Mouse (Mus musculus) intestine, postnatal 0 days (tissue): ENCODE results near the gene Coro6. TPM values are rescaled to one million over a fixed set of nuclear protein-coding genes. Genes with fewer than 3 reads are reported as not detected.

ENCODE experiments used
- ATAC-seq: fragments of 200-750 bp; cut with Nextera tagmentation; 2 replicates; pipeline ENCODE4 v1.8.0; 2017; ENCODE audit warnings: mild to moderate bottlenecking, moderate TSS enrichment, moderate library complexity
- H3K27ac ChIP-seq: fragments of 300-500 bp; sonication (generic); 2 replicates; pipeline ENCODE4 v1.5.1; 2014; ENCODE audit warnings: mild to moderate bottlenecking, low read depth, low read length, moderate library complexity
- H3K27me3 ChIP-seq: fragments of 300-500 bp; sonication (generic); replicated peaks from 2 replicates; pipeline ENCODE4 v1.6.1; 2014; ENCODE audit warnings: low read length, mixed read lengths; ENCODE audit not compliant: control insufficient read depth, insufficient read depth
- H3K36me3 ChIP-seq: fragments of 300-500 bp; sonication (generic); 2 replicates; pipeline ENCODE4 v1.6.1; 2014; ENCODE audit warnings: mild to moderate bottlenecking, moderate library complexity; ENCODE audit not compliant: control insufficient read depth, insufficient read depth
- H3K4me1 ChIP-seq: fragments of 300-500 bp; sonication (generic); replicated peaks from 2 replicates; pipeline ENCODE4 v1.6.1; 2014; ENCODE audit warnings: antibody characterized with exemption, low read length, mixed read lengths; ENCODE audit not compliant: control insufficient read depth, insufficient read depth
- H3K4me2 ChIP-seq: fragments of 300-500 bp; sonication (generic); replicated peaks from 2 replicates; pipeline ENCODE4 v1.6.1; 2014; ENCODE audit warnings: low read depth, mild to moderate bottlenecking, moderate library complexity
- H3K4me3 ChIP-seq: fragments of 300-500 bp; sonication (generic); 2 replicates; pipeline ENCODE4 v1.5.1; 2014; ENCODE audit warnings: low read depth, low read length
- H3K9ac ChIP-seq: fragments of 300-500 bp; sonication (generic); 2 replicates; pipeline ENCODE4 v1.6.1; 2014; ENCODE audit warnings: mild to moderate bottlenecking, low read depth, low read length
- H3K9me3 ChIP-seq: fragments of 300-500 bp; sonication (generic); 2 replicates; pipeline ENCODE4 v1.6.1; 2016; ENCODE audit warnings: mixed run types; ENCODE audit not compliant: control insufficient read depth
- CTCF ChIP-seq: sonication (generic); IDR thresholded peaks from 2 replicates; pipeline ENCODE4 v1.5.1; 2016; ENCODE audit warnings: low read depth, mild to moderate bottlenecking, control low read depth, antibody characterized with exemption, moderate library complexity
- WGBS: fragments of 180-500 bp; shearing (Covaris S2); extraction: QIAGEN DNeasy Blood & Tissue Kit; methylation state at CpG from one replicate; pipeline ENCODE4 v1.1.7; 2014; 5-methylcytosine and 5-hydroxymethylcytosine counted together
- polyA plus RNA-seq: library from polyadenylated mRNA; unstranded; fragments of >200 nt; fragmentation: Nextera tagmentation; extraction: Ambion mirVana; gene quantifications from 2 replicates; pipeline ENCODE4 v1.2.1, GENCODE M21; 2015

Gene Coro6
- polyA plus RNA-seq, 1 experiment from 2014 or later: 0.18 TPM

- Histone ChIP-seq H3K4me3 (no peak overlapping the region), H3K9me3 (no peaks in the 10 kb centered on the region), H3K27me3 (no peaks in the 10 kb centered on the region), H3K36me3 (peaks cover 74% of the 10 kb centered on the region), H3K4me2 (no peak overlapping the region), H3K4me1 (peaks cover 23% of the 10 kb centered on the region), H3K27ac (no peak overlapping the region), H3K9ac (no peak overlapping the region)
- no peak for TF ChIP-seq CTCF
- no peak for ATAC-seq
- WGBS: 84% methylated on average over 6 of the region's 6 CpGs
Measured at GRCm38 (mm10) chr11:77502481-77502880, 40.3 kb downstream of the Coro6 start.

- no peak for ATAC-seq
Measured at GRCm38 (mm10) chr11:77503511-77503910, 41.3 kb downstream of the Coro6 start.

GRCm38 (mm10) chr11:77504377-77504776 is 42.2 kb downstream of the Coro6 start:
- Histone ChIP-seq H3K27me3 (no peaks in the 10 kb centered on the region), H3K4me2 (no peak overlapping the region), H3K36me3 (peaks cover 62% of the 10 kb centered on the region), H3K9me3 (no peaks in the 10 kb centered on the region), H3K9ac (no peak overlapping the region), H3K27ac (peak overlapping the region; percentile 94), H3K4me1 (peaks cover 15% of the 10 kb centered on the region), H3K4me3 (no peak overlapping the region)
- ATAC-seq: no peak
- TF ChIP-seq CTCF: no peak
- 91% methylated on average over 19 of the region's 19 CpGs for WGBS

More at GRCm38 (mm10) chr11:77503511-77503910, 41.3 kb downstream of the Coro6 start:
- H3K27me3 ChIP-seq: no peaks in the 10 kb centered on the region
- H3K4me3 ChIP-seq: no peak overlapping the region
- no peak for TF ChIP-seq CTCF
- peaks cover 71% of the 10 kb centered on the region for H3K36me3 ChIP-seq
- WGBS: 69% methylated on average over 3 of the region's 3 CpGs
- H3K9ac ChIP-seq: no peak overlapping the region
- no peaks in the 10 kb centered on the region for H3K9me3 ChIP-seq
- H3K4me2 ChIP-seq: no peak overlapping the region
- peaks cover 16% of the 10 kb centered on the region for H3K4me1 ChIP-seq
- peak overlapping the region; percentile 94; the same call in 1 of the 2 replicates for H3K27ac ChIP-seq

- H3K4me1 ChIP-seq: peaks cover 15% of the 10 kb centered on the region
- no peaks in the 10 kb centered on the region for H3K27me3 ChIP-seq
- no peak overlapping the region for H3K4me3 ChIP-seq
- peak overlapping the region; percentile 94 for H3K27ac ChIP-seq
- 0 out of 2 replicates have a peak overlapping the region, but pooled peaks have one; percentile 7 for H3K9ac ChIP-seq
- WGBS: 67% methylated on average over 22 of the region's 22 CpGs
- ATAC-seq: peak; percentile 74
- peaks cover 52% of the 10 kb centered on the region for H3K36me3 ChIP-seq
- TF ChIP-seq CTCF: peak; percentile 35; the same call in 1 of the 2 replicates
- H3K4me2 ChIP-seq: peak overlapping the region; percentile 51
- no peaks in the 10 kb centered on the region for H3K9me3 ChIP-seq
Measured at GRCm38 (mm10) chr11:77505291-77505980, 43.2 kb downstream of the Coro6 start.

- ATAC-seq: peak; percentile 86
- peak overlapping the region; percentile 51; the same call in 1 of the 2 replicates for H3K4me2 ChIP-seq
- peaks cover 15% of the 10 kb centered on the region for H3K4me1 ChIP-seq
- H3K9ac ChIP-seq: no peak overlapping the region
- TF ChIP-seq CTCF: peak; percentile 38; the same call in 1 of the 2 replicates
- H3K27ac ChIP-seq: peak overlapping the region; percentile 94
- no peaks in the 10 kb centered on the region for H3K9me3 ChIP-seq
- no peak overlapping the region for H3K4me3 ChIP-seq
- no peaks in the 10 kb centered on the region for H3K27me3 ChIP-seq
- WGBS: 38% methylated on average over 14 of the region's 14 CpGs
- H3K36me3 ChIP-seq: peaks cover 44% of the 10 kb centered on the region
Measured at GRCm38 (mm10) chr11:77506273-77506672, 44.1 kb downstream of the Coro6 start.

- no peak for TF ChIP-seq CTCF
- Histone ChIP-seq H3K9me3 (no peaks in the 10 kb centered on the region), H3K36me3 (peaks cover 41% of the 10 kb centered on the region), H3K4me1 (peaks cover 15% of the 10 kb centered on the region), H3K27me3 (no peaks in the 10 kb centered on the region), H3K9ac (no peak overlapping the region), H3K27ac (peak overlapping the region; percentile 65), H3K4me2 (no peak overlapping the region), H3K4me3 (no peak overlapping the region)
- 79% methylated on average over 6 of the region's 6 CpGs for WGBS
- ATAC-seq: no peak
Measured at GRCm38 (mm10) chr11:77506941-77507340, 44.7 kb downstream of the Coro6 start.
